Mouse (Mus musculus): Measurements from ENCODE around the gene Rhoh.

DNA sequence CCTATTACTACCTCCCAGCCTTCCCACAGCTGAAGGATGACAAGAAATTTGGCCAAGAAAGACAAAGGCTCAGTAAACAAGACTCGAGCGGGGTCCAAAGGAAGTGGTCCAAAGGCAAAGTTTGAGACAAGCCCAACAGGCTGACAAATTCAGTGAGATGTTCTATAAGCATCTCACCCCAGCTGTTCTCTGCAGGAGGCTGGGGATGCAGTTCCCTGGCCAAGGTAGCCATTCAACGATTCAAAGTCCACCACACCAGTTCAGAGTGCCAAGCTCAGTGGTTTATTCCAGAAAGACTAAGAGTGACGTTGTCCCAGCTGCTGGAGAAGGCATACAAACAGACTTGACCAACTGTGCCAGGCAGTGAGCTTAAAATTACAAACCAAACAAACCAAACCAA, 69.2 kb downstream of the Rhoh start:
- TF ChIP-seq CTCF (IDR thresholded peaks at IDR 0.05; ENCODE audit: low read depth), result no peak
- no peak for TF ChIP-seq EP300 (IDR thresholded peaks at IDR 0.05; ENCODE audit: low read depth)

Measured in liver, embryonic 14.5 days (tissue).